Mouse (Mus musculus) limb, embryonic 15.5 days (tissue): ENCODE results near the gene Tmem8b. TPM values are rescaled to one million over a fixed set of nuclear protein-coding genes. Genes with fewer than 3 reads are reported as not detected.
A peak's percentile ranks its signal among the peaks of the same experiment; 100 is the strongest.

Source experiments
- ATAC-seq: fragments of 200-750 bp; cut with Nextera tagmentation; 2 replicates; pipeline ENCODE4 v1.8.0; 2017; ENCODE audit warnings: low read depth, moderate TSS enrichment; ENCODE audit not compliant: insufficient number of reproducible peaks, low FRiP score, low TSS enrichment
- H3K27ac ChIP-seq: fragments of 300-500 bp; sonication (generic); 2 replicates; pipeline ENCODE4 v1.5.1; 2015; ENCODE audit warnings: moderate library complexity, mild to moderate bottlenecking, inconsistent platforms
- H3K27me3 ChIP-seq: fragments of 300-500 bp; sonication (generic); 2 replicates; pipeline ENCODE4 v1.6.1; 2015; ENCODE audit warnings: inconsistent platforms
- H3K36me3 ChIP-seq: fragments of 300-500 bp; sonication (generic); 2 replicates; pipeline ENCODE4 v1.6.1; 2015; ENCODE audit warnings: inconsistent platforms
- H3K4me1 ChIP-seq: fragments of 300-500 bp; sonication (generic); 2 replicates; pipeline ENCODE4 v1.6.1; 2015; ENCODE audit warnings: inconsistent platforms
- H3K4me2 ChIP-seq: fragments of 300-500 bp; sonication (generic); 2 replicates; pipeline ENCODE4 v1.6.1; 2015; ENCODE audit warnings: mild to moderate bottlenecking, inconsistent platforms
- H3K4me3 ChIP-seq: fragments of 300-500 bp; sonication (generic); 2 replicates; pipeline ENCODE4 v1.5.1; 2015; ENCODE audit warnings: mild to moderate bottlenecking, inconsistent platforms
- H3K9ac ChIP-seq: fragments of 300-500 bp; sonication (generic); 2 replicates; pipeline ENCODE4 v1.6.1; 2015; ENCODE audit warnings: inconsistent platforms
- H3K9me3 ChIP-seq: fragments of 300-500 bp; sonication (generic); 2 replicates; pipeline ENCODE4 v1.6.1; 2016; ENCODE audit warnings: inconsistent platforms
- WGBS: fragments of 180-500 bp; shearing (Covaris S2); methylation state at CpG from one replicate; pipeline ENCODE4 v1.1.7; 2015; 5-methylcytosine and 5-hydroxymethylcytosine counted together
- polyA plus RNA-seq: library from polyadenylated mRNA; unstranded; fragments of >200 nt; fragmentation: Nextera tagmentation; extraction: Ambion mirVana; gene quantifications from 2 replicates; pipeline ENCODE4 v1.2.1, GENCODE M21; 2015

The Tmem8b gene
- polyA plus RNA-seq, 1 experiment from 2014 or later: 5.3 TPM

DNA sequence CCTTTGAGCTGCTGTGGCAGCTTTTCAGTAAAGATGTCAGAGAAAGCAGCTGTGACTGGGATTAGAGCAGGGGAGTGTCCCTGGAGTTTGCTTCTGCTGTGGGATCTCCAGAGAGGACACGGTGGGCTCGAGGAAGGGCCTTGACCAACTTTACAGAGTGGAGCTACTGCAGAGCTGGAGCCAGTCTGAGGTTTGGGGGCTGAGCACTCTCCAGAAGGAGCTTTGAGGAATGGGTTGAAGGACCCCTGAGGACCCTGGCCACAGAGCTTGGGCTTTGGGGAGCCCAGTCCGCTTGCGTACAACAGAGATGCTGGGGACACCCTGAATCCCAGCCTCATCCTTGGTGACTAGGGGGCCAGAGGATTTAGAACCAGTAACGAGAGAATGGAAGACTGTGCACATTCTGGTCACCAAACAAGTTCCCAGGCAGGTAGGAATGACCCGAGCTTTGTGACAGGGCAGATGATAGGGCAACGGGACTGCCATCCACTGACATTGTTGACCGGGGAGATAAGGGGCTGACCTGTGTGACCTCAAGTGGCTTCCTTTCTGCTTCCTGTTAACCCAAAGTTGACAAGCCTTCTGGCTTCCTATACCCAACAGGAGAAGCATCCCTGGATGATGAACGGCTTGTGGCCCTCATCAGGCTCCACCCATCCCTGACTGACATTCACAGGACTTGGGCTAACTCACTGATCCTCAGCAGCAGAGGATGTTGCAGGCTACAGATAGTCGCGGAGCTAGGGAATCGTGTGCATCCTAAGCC, 57.6 kb downstream of the Tmem8b start:
- Histone ChIP-seq H3K27ac (peak overlapping the region; percentile 64), H3K27me3 (no peaks in the 10 kb centered on the region), H3K9ac (0 out of 2 replicates have a peak overlapping the region, but pooled peaks have one; percentile 7), H3K4me3 (no peak overlapping the region), H3K9me3 (no peaks in the 10 kb centered on the region), H3K4me2 (no peak overlapping the region), H3K4me1 (peaks cover 51% of the 10 kb centered on the region), H3K36me3 (no peaks in the 10 kb centered on the region)
- WGBS: 65% methylated on average over 12 of the region's 12 CpGs
- no peak for ATAC-seq

GRCm38 (mm10) chr4:43726995-43727394, 58.2 kb downstream of the Tmem8b start, which contains the start of gene Hrct1:
Hrct1 (plus strand) TSS chr4:43727188.
- Histone ChIP-seq H3K9me3 (no peaks in the 10 kb centered on the region), H3K4me2 (no peak within 1 kb of the TSS), H3K4me3 (no peak within 1 kb of the TSS), H3K27ac (peak within 1 kb of the TSS; percentile 64), H3K27me3 (no peaks in the 10 kb centered on the region), H3K36me3 (no peaks in the 10 kb centered on the region), H3K4me1 (peaks cover 52% of the 10 kb centered on the region), H3K9ac (0 out of 2 replicates have a peak within 1 kb of the TSS, but pooled peaks have one; percentile 7)
- ATAC-seq: peak; percentile 81
- 13% methylated on average over 3 of the region's 3 CpGs for WGBS

DNA sequence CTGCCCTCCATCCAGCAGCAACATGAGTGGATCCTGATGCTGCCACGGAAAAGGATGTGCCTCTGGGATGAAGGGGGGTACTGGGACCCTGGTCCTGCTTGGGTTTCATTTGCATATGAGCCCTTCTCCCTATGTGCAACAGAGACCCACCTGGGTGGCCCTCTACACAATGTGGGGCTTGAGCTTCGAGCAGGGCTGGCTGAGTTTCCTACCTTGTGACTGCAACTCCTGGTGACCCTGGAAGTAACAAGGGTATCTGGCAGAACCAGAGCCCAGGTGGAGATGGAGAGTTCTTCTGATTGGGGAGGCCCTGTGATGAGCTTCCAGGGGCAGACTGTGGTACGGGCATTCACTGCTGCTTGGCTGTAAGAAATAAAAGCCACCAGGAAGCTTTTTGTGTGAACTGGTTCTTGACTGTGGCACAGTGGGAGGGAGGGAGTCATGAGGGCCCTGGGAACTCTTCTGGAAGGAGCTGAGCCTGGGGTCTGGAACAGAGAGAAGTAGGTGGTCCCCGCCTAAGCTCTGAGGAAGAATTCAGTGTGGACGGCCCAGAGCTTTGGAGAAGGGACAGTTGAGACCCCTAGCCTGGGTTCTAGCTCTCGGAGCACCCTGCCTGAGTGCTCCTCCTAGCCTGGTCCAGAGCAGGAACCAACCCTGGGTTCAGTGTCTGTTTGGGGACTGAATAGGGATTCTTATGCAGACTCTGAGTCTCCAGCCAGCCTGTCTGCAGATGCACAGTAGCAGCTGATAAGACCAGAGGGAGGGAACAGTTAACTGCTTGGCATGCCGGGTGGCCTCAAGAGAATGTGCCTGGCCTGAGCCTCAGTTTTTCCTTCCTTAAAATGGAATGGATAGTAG, 59.2 kb downstream of the Tmem8b start:
- ATAC-seq: no peak
- no peaks in the 10 kb centered on the region for H3K36me3 ChIP-seq
- H3K27ac ChIP-seq: peak overlapping the region; percentile 64
- WGBS: 62% methylated on average over 7 of the region's 7 CpGs
- H3K4me1 ChIP-seq: peaks cover 60% of the 10 kb centered on the region
- no peak overlapping the region for H3K4me3 ChIP-seq
- no peak overlapping the region for H3K9ac ChIP-seq
- no peaks in the 10 kb centered on the region for H3K9me3 ChIP-seq
- H3K4me2 ChIP-seq: no peak overlapping the region
- no peaks in the 10 kb centered on the region for H3K27me3 ChIP-seq

GRCm38 (mm10) chr4:43728576-43728954, 59.8 kb downstream of the Tmem8b start:
- H3K36me3 ChIP-seq: no peaks in the 10 kb centered on the region
- peaks cover 65% of the 10 kb centered on the region for H3K4me1 ChIP-seq
- H3K4me2 ChIP-seq: no peak overlapping the region
- H3K4me3 ChIP-seq: no peak overlapping the region
- 27% methylated on average over 4 of the region's 5 CpGs for WGBS
- no peaks in the 10 kb centered on the region for H3K9me3 ChIP-seq
- H3K27me3 ChIP-seq: no peaks in the 10 kb centered on the region
- peak overlapping the region; percentile 64 for H3K27ac ChIP-seq
- ATAC-seq: no peak
- no peak overlapping the region for H3K9ac ChIP-seq

DNA sequence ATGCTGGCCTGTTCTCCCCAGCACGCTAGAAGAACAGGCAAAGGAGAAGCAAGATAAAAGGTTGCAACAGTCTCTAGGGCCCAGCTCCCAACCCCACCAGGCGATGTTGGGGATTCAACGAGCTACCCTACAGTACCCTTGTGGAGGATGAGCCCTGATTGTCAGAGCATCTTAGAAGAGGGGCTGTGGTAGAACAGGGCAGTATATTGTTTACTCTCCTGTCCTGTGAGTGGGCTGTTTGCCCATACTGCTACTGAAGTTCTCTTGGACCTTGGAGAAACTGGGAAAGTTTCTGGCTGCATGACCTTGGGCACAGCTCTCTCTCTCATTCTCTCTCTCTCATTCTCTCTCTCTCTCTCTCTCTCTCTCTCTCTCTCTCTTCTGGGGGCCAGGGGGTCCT, 60.4 kb downstream of the Tmem8b start:
- WGBS: 61% methylated on average over 3 of the region's 3 CpGs

DNA sequence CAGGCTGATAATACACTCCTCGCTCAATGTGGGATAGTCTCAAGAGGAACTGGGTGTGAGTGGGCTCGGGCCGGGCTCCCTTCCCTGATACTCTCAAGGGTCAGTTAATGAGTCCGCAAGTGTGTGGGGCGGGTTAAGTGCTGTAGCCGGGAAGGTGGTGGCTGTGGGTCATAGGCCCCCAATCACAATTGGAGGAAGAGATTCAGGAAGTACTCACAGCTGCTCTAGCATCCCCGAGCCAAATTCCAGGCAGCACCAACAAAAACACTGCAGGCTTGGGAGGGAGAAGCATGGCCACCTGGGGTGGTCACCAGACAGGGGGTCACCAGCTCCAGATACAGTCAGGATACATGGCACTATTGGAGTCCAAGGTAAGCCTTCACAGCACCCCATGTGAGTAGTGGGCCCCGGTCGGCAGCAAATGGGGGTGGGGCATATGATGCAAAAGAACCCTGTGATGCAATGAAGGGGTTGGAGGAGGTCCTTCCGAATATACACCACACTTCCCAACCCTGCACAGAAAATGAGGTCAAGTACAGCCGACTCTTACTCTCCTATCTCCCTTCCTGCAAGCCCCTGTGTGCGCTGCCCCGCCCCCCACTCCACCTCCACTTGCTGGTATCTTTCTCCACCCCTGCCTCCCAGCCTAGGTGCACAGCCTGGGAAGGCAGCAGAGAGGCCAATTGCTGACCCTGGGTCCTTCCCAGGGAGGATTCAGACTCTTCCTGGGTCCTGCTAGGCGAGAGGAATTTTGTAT, 61.2 kb downstream of the Tmem8b start, which contains the start of gene Spaar:
Gene Spaar, plus strand, starts transcription at position 241 of the 757 bp plus-strand sequence.
- no peak for ATAC-seq
- Histone ChIP-seq H3K9me3 (no peaks in the 10 kb centered on the region), H3K4me1 (peaks cover 65% of the 10 kb centered on the region), H3K4me3 (no peak within 1 kb of the TSS), H3K27me3 (no peaks in the 10 kb centered on the region), H3K27ac (peak within 1 kb of the TSS; percentile 64; the same call in 1 of the 2 replicates), H3K9ac (no peak within 1 kb of the TSS), H3K36me3 (no peaks in the 10 kb centered on the region), H3K4me2 (no peak within 1 kb of the TSS)
- 60% methylated on average over 14 of the region's 14 CpGs for WGBS

More for the DNA sequence above, 60.4 kb downstream of the Tmem8b start:
- H3K27me3 ChIP-seq: no peaks in the 10 kb centered on the region
- H3K9me3 ChIP-seq: no peaks in the 10 kb centered on the region
- no peak overlapping the region for H3K4me3 ChIP-seq
- H3K9ac ChIP-seq: no peak overlapping the region
- H3K36me3 ChIP-seq: no peaks in the 10 kb centered on the region
- H3K4me1 ChIP-seq: peaks cover 65% of the 10 kb centered on the region
- H3K27ac ChIP-seq: peak overlapping the region; percentile 64; the same call in 1 of the 2 replicates
- no peak overlapping the region for H3K4me2 ChIP-seq
- ATAC-seq: no peak

GRCm38 (mm10) chr4:43730750-43731297, 62.1 kb downstream of the Tmem8b start:
- Histone ChIP-seq H3K27me3 (no peaks in the 10 kb centered on the region), H3K4me3 (no peak overlapping the region), H3K27ac (no peak overlapping the region), H3K4me1 (peaks cover 65% of the 10 kb centered on the region), H3K4me2 (no peak overlapping the region), H3K9me3 (no peaks in the 10 kb centered on the region), H3K9ac (no peak overlapping the region), H3K36me3 (no peaks in the 10 kb centered on the region)
- ATAC-seq: no peak
- WGBS: 65% methylated on average over 21 of the region's 21 CpGs

DNA sequence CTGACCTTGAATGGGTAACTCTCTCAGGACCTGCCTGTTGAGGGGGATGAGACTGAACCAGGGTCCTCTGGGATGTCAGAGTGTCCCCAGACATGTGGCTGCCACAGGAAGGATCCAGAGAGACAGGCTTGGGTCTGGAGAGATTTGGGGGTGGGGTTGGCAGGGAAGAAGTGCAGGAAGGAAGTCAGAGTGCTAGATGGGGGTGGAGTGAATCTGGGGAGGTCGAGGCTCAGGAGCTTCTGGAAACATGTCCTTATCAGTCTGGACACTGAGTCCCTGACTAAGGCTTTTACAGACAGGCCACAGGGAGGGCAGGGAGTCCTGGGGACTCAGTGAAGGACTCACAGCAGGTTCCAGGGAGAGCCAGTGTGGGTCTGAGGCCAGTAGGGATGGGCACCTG, 63.4 kb downstream of the Tmem8b start:
- H3K9ac ChIP-seq: no peak overlapping the region
- H3K4me2 ChIP-seq: no peak overlapping the region
- WGBS: 27% methylated on average over 1 of the region's 1 CpGs
- no peaks in the 10 kb centered on the region for H3K36me3 ChIP-seq
- H3K9me3 ChIP-seq: no peaks in the 10 kb centered on the region
- H3K27me3 ChIP-seq: no peaks in the 10 kb centered on the region
- no peak overlapping the region for H3K4me3 ChIP-seq
- H3K4me1 ChIP-seq: peaks cover 57% of the 10 kb centered on the region
- H3K27ac ChIP-seq: no peak overlapping the region
- no peak for ATAC-seq

- H3K4me1 ChIP-seq: peaks cover 49% of the 10 kb centered on the region
- no peaks in the 10 kb centered on the region for H3K27me3 ChIP-seq
- 79% methylated on average over 5 of the region's 5 CpGs for WGBS
- H3K9me3 ChIP-seq: no peaks in the 10 kb centered on the region
- no peak for ATAC-seq
- no peaks in the 10 kb centered on the region for H3K36me3 ChIP-seq
- no peak overlapping the region for H3K27ac ChIP-seq
- H3K9ac ChIP-seq: no peak overlapping the region
- no peak overlapping the region for H3K4me3 ChIP-seq
- H3K4me2 ChIP-seq: no peak overlapping the region
Observed at GRCm38 (mm10) chr4:43733186-43733585, 64.4 kb downstream of the Tmem8b start.

DNA sequence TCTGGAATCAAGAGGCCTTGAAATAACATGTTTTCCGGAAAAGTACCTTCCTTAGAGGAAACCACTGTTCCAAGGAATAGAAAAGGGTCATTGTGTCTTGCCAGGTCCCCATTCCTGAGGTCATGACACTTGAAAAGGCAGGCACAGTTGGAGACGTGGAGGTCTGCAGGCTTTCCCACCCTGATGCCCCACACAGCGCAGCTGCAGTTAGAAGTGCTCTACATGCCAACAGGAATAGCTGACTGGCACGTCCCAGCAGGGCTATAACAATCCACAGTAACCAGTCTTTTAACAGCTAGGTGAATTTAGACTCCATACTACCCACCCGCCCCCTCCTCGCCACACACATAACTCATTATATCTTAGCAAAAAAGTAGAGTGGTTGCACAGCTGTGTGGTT, 68.4 kb downstream of the Tmem8b start:
- H3K27ac ChIP-seq: peak overlapping the region; percentile 51
- no peaks in the 10 kb centered on the region for H3K9me3 ChIP-seq
- H3K4me2 ChIP-seq: no peak overlapping the region
- H3K36me3 ChIP-seq: no peaks in the 10 kb centered on the region
- H3K9ac ChIP-seq: no peak overlapping the region
- 49% methylated on average over 6 of the region's 6 CpGs for WGBS
- H3K4me1 ChIP-seq: peaks cover 23% of the 10 kb centered on the region
- no peaks in the 10 kb centered on the region for H3K27me3 ChIP-seq
- H3K4me3 ChIP-seq: no peak overlapping the region
- peak; percentile 77 for ATAC-seq

DNA sequence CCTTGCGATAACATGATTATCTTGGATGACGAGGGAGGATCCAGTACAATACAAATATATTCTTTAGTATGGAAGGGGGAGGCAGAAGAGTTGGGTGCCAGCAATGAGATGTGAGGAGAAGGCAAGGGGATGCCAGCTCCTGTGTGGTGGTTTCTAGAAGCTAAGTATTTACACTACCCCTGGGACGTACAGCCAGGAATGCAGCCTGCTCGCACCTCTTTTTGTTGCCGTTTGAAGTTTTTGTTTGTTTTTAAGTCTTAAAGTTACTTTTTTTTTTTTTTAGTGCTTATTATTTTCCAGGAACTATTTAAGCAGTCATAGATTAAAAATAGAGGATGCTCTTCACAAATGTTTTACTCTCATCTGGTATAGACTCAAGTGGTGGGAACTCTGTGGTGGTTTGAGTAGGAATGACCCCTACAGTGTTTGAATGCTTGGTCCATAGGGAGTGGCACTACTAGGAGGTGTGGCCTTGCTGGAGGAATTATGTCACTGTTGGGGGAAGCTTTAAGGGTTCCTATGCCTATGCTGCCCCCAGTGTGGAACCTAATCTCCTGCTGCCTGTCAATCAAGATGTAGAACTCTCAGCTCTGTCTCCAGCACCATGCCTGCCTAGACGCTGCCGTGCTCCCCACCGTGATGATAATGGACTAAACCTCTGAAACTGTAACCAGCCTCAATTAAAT, 70.4 kb downstream of the Tmem8b start:
- Histone ChIP-seq H3K4me1 (peaks cover 11% of the 10 kb centered on the region; the same call in 1 of the 2 replicates), H3K4me3 (no peak overlapping the region), H3K4me2 (no peak overlapping the region), H3K27me3 (no peaks in the 10 kb centered on the region), H3K9ac (no peak overlapping the region), H3K9me3 (no peaks in the 10 kb centered on the region), H3K27ac (no peak overlapping the region), H3K36me3 (no peaks in the 10 kb centered on the region)
- no peak for ATAC-seq
- 62% methylated on average over 8 of the region's 8 CpGs for whole genome bisulfite sequencing
